ENCODE assay signal across 11 mouse cellular contexts in genomic region chr13:97442806-97443205, GRCm38 (mm10).
DNase-seq lines count a peak whose midpoint lies in the region; ATAC-seq and TF ChIP-seq lines count a peak whose summit lies in the region.
"Had no signal": no experiment of that assay in that cellular context is flagged by ENCODE, and none has a peak within 500 bp of the region (broad histone marks: within the 10 kb centered on the region; RNA-seq: fewer than 3 reads in every experiment).

No protein-coding gene starts in this region.

- H3K9ac ChIP-seq in forebrain, embryonic 15.5 days (replicated peaks): no peak overlapping the region
- no peak overlapping the region for H3K9ac ChIP-seq in forebrain, embryonic 14.5 days (ENCODE audit: low read length)
- H3K9ac ChIP-seq: embryonic facial prominence, embryonic 15.5 days had no signal

- no peaks in the 10 kb centered on the region for H3K9me3 ChIP-seq in forebrain, embryonic 15.5 days
- H3K9me3 ChIP-seq in forebrain, embryonic 14.5 days (replicated peaks; ENCODE audit: control insufficient read depth, low read length): no peaks in the 10 kb centered on the region
- no peaks in the 10 kb centered on the region for H3K9me3 ChIP-seq in limb, embryonic 10.5 days (replicated peaks)
- H3K9me3 ChIP-seq: embryonic facial prominence, embryonic 15.5 days had no signal

- WGBS in forebrain, embryonic 15.5 days: 95% methylated on average over 1 of the region's 1 CpGs
- WGBS in forebrain, embryonic 14.5 days: 91% methylated on average over 1 of the region's 1 CpGs
- 84% methylated on average over 1 of the region's 1 CpGs for WGBS in limb, embryonic 10.5 days

- H3K4me2 ChIP-seq in forebrain, embryonic 15.5 days (replicated peaks): no peak overlapping the region
- no peak overlapping the region for H3K4me2 ChIP-seq in forebrain, embryonic 14.5 days (ENCODE audit: low read length)

- peaks cover 41% of the 10 kb centered on the region for H3K4me1 ChIP-seq in forebrain, embryonic 15.5 days
- peaks cover 36% of the 10 kb centered on the region for H3K4me1 ChIP-seq in forebrain, embryonic 14.5 days (ENCODE audit: control insufficient read depth, insufficient read depth, low read length)
- H3K4me1 ChIP-seq in limb, embryonic 10.5 days: peaks cover 42% of the 10 kb centered on the region

- H3K27ac ChIP-seq in forebrain, embryonic 15.5 days (replicated peaks): 0 out of 2 replicates have a peak overlapping the region, but pooled peaks have one; percentile 20
- no peak overlapping the region for H3K27ac ChIP-seq in forebrain, embryonic 14.5 days (ENCODE audit: low read depth, low read length)
- peak overlapping the region; percentile 46; the same call in 1 of the 2 replicates for H3K27ac ChIP-seq in layer of hippocampus, adult 2 months
- H3K27ac ChIP-seq in limb, embryonic 10.5 days: peak overlapping the region; percentile 81

- ATAC-seq in forebrain, embryonic 15.5 days (replicated peaks): no peak
- ATAC-seq in forebrain, embryonic 14.5 days: no peak

- no peaks in the 10 kb centered on the region for H3K27me3 ChIP-seq in forebrain, embryonic 15.5 days
- no peaks in the 10 kb centered on the region for H3K27me3 ChIP-seq in forebrain, embryonic 14.5 days (replicated peaks; ENCODE audit: control insufficient read depth, insufficient read depth, low read length)
- peaks cover 23% of the 10 kb centered on the region for H3K27me3 ChIP-seq in limb, embryonic 10.5 days (ENCODE audit: low read depth, poor library complexity, severe bottlenecking)
- H3K27me3 ChIP-seq: embryonic facial prominence, embryonic 15.5 days had no signal

- TF ChIP-seq CTCF in layer of hippocampus, adult 2 months (conservative IDR thresholded peaks at IDR 0.05): no peak

- no peak for DNase-seq in forebrain, embryonic 14.5 days (ENCODE audit: low spot score)
- no peak for DNase-seq in layer of hippocampus, adult 2 months (ENCODE audit: low spot score in 2 of 2)
- DNase-seq in layer of hippocampus, adult 18-20 months (ENCODE audit: low spot score in 2 of 2): no peak
- DNase-seq in CD4-positive, CD25-positive, alpha-beta regulatory T cell, adult 2 months (ENCODE audit: low read depth, low spot score): peak; percentile 19
- no peak for DNase-seq in limb, embryonic 10.5 days (ENCODE audit: low spot score)
- no peak for DNase-seq in ovary, postnatal 14 days (ENCODE audit: low spot score)
- no peak for DNase-seq in urinary bladder, adult 2 months (ENCODE audit: low spot score)
- DNase-seq: cerebellum, adult 11 months; lung, adult 18-20 months had no signal

- no peak overlapping the region for H3K4me3 ChIP-seq in forebrain, embryonic 15.5 days
- no peak overlapping the region for H3K4me3 ChIP-seq in forebrain, embryonic 14.5 days (ENCODE audit: low read depth, low read length)
- no peak overlapping the region for H3K4me3 ChIP-seq in layer of hippocampus, adult 2 months
- H3K4me3 ChIP-seq in limb, embryonic 10.5 days: no peak overlapping the region
- H3K4me3 ChIP-seq: embryonic facial prominence, embryonic 15.5 days had no signal

- no peaks in the 10 kb centered on the region for H3K36me3 ChIP-seq in forebrain, embryonic 15.5 days
- no peaks in the 10 kb centered on the region for H3K36me3 ChIP-seq in forebrain, embryonic 14.5 days (ENCODE audit: control insufficient read depth, insufficient read depth, low read length)
- H3K36me3 ChIP-seq in limb, embryonic 10.5 days: no peaks in the 10 kb centered on the region
- H3K36me3 ChIP-seq: embryonic facial prominence, embryonic 15.5 days had no signal
